Mouse (Mus musculus) C2C12 (cell line): ENCODE results near the gene Fbxo31.

ENCODE experiments used
- MAX ChIP-seq: IDR thresholded peaks from one replicate; pipeline ENCODE4 v1.6.1; 2011; ENCODE audit warnings: mild to moderate bottlenecking, control low read depth
- MYOG ChIP-seq: IDR thresholded peaks from one replicate; pipeline ENCODE4 v1.6.1; 2011; ENCODE audit not compliant: control insufficient read depth, insufficient read length; ENCODE audit errors: extremely low read depth

- TF ChIP-seq MAX (no peak), MYOG (no peak)
These were observed 35.7 kb downstream of the Fbxo31 start for GRCm38 (mm10) chr8:121542901-121543300.
